Mouse (Mus musculus): ENCODE measurements around the gene Msln.

GRCm38 (mm10) chr17:25796211-25796771 is 42.1 kb upstream of the Msln start:
- no peak for TF ChIP-seq CTCF (IDR thresholded peaks at IDR 0.05; ENCODE audit: low read depth, low read length)
- no peak for TF ChIP-seq POLR2A (IDR thresholded peaks at IDR 0.05; ENCODE audit: extremely low read depth, insufficient read depth, low read length)

Measured in liver, adult 2 months (tissue).